Mouse (Mus musculus) liver, adult 2 months (tissue): ENCODE measurements around the gene Gm20388. TPM values are rescaled to one million over a fixed set of nuclear protein-coding genes. Genes with fewer than 3 reads are reported as not detected.

Experiments
- DNase-seq: peaks from one replicate; pipeline ENCODE4 v3.0.0-alpha.2; 2011; ENCODE audit warnings: low read depth, low spot score; ENCODE audit errors: extremely low read depth
- H3K27ac ChIP-seq: fragments of 200-500 bp; replicated peaks from 2 replicates; pipeline ENCODE4 v1.5.1; 2012; ENCODE audit warnings: low read depth, mild to moderate bottlenecking, control low read depth, inconsistent platforms, low read length; ENCODE audit not compliant: insufficient read depth
- H3K27me3 ChIP-seq: fragments of 200-500 bp; 2 replicates; pipeline ENCODE4 v1.6.1; 2012; ENCODE audit warnings: mild to moderate bottlenecking, moderate library complexity, low read length, inconsistent platforms; ENCODE audit not compliant: control insufficient read depth, insufficient read depth
- H3K36me3 ChIP-seq: fragments of 200-500 bp; 2 replicates; pipeline ENCODE4 v1.6.1; 2012; ENCODE audit warnings: low read length, inconsistent platforms; ENCODE audit not compliant: control insufficient read depth, insufficient read depth
- H3K4me1 ChIP-seq: fragments of 200-500 bp; 2 replicates; pipeline ENCODE4 v1.6.1; 2011; ENCODE audit warnings: low read length; ENCODE audit not compliant: control insufficient read depth, insufficient read depth
- H3K4me3 ChIP-seq: fragments of 200-500 bp; 2 replicates; pipeline ENCODE4 v1.5.1; 2011; ENCODE audit warnings: low read depth, mild to moderate bottlenecking, control low read depth, low read length, moderate library complexity; ENCODE audit not compliant: insufficient read depth
- H3K79me2 ChIP-seq: fragments of 200-500 bp; 2 replicates; pipeline ENCODE4 v1.6.1; 2012; ENCODE audit warnings: inconsistent platforms, mild to moderate bottlenecking, low read length, moderate library complexity; ENCODE audit not compliant: control insufficient read depth, insufficient read depth
- H3K9ac ChIP-seq: fragments of 200-500 bp; 2 replicates; pipeline ENCODE4 v1.6.1; 2012; ENCODE audit warnings: low read depth, mild to moderate bottlenecking, control low read depth, inconsistent platforms, low read length
- CTCF ChIP-seq: fragments of 200-500 bp; IDR thresholded peaks from 2 replicates; pipeline ENCODE4 v1.5.1; 2011; ENCODE audit warnings: low read depth, low read length, control low read depth
- POLR2A ChIP-seq: fragments of 200-500 bp; IDR thresholded peaks from 2 replicates; pipeline ENCODE4 v1.6.1; 2011; ENCODE audit warnings: low read length, control low read depth; ENCODE audit not compliant: insufficient read depth; ENCODE audit errors: extremely low read depth
- WGBS: fragments of 180-500 bp; shearing (Covaris S2); methylation state at CpG from one replicate; pipeline ENCODE4 v1.1.7; 2018; 5-methylcytosine and 5-hydroxymethylcytosine counted together
- polyA plus RNA-seq: library from polyadenylated mRNA; depleted of rRNA; stranded (reverse); fragments of >200 nt; gene quantifications from 2 replicates; pipeline ENCODE4 v1.2.3, GENCODE M21; 2012
- total RNA-seq: library from RNA; depleted of rRNA; stranded (reverse); fragments of >200 nt; gene quantifications from 2 replicates; pipeline ENCODE4 v1.2.3, GENCODE M21; 2014

The Gm20388 gene
- total and polyA plus RNA-seq, 2 experiments = 6.4 to 19.9 TPM

DNA sequence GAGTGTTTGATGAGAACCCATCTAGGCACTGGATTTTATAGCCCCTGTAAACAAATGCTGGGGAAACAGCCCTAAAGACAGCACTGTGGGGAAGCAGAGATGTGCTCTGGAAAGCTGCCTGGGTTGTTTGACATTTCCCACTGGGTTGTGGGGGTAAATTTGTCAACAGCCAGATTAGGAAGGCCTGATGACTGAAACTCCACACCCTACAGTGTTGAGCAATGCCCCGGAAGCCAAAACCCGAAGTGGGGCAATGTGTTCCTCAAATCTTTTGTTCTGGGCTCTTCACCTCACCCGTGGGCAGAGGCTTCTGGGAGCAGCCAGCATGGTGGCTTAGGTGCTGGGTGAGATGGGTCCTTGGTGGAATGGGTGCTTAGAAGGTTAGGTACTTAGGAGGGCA lies 198.5 kb downstream of the Gm20388 start:
- no peaks in the 10 kb centered on the region for H3K27me3 ChIP-seq
- no peak for TF ChIP-seq POLR2A
- TF ChIP-seq CTCF = no peak
- DNase-seq = peak; percentile 43

DNA sequence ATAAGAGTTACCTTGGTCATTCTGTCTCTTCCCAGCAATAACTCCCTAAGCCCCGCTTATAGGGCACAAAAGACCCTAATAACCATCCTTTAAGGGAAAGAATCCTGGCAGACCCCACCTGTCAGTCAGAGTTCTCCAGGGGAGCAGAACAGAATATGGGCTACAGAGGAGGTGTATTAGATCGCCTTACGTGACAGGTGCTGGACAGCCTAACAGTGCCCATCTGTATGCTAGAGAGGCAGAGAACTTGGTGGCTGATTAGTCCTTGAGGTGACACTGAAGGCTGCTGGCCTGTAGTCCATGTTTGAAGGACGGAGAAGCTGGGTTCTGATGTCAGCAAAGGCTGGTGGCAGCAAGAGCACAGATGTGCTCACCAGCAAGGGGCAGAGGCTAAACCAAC lies 200.3 kb downstream of the Gm20388 start:
- 92% methylated on average over 4 of the region's 4 CpGs for WGBS
- H3K27ac ChIP-seq = no peak overlapping the region
- no peaks in the 10 kb centered on the region for H3K36me3 ChIP-seq
- peaks cover 9% of the 10 kb centered on the region for H3K4me1 ChIP-seq
- no peaks in the 10 kb centered on the region for H3K27me3 ChIP-seq
- no peaks in the 10 kb centered on the region for H3K79me2 ChIP-seq
- TF ChIP-seq POLR2A = no peak
- TF ChIP-seq CTCF = no peak
- H3K4me3 ChIP-seq = no peak overlapping the region
- H3K9ac ChIP-seq = no peak overlapping the region
- DNase-seq = no peak

More for the DNA sequence above, 198.5 kb downstream of the Gm20388 start:
- H3K9ac ChIP-seq = no peak overlapping the region
- H3K4me1 ChIP-seq = peaks cover 6% of the 10 kb centered on the region
- H3K4me3 ChIP-seq = no peak overlapping the region
- no peaks in the 10 kb centered on the region for H3K79me2 ChIP-seq
- WGBS = 21% methylated on average over 3 of the region's 3 CpGs
- peak overlapping the region; percentile 28; the same call in 1 of the 2 replicates for H3K27ac ChIP-seq
- no peaks in the 10 kb centered on the region for H3K36me3 ChIP-seq

DNA sequence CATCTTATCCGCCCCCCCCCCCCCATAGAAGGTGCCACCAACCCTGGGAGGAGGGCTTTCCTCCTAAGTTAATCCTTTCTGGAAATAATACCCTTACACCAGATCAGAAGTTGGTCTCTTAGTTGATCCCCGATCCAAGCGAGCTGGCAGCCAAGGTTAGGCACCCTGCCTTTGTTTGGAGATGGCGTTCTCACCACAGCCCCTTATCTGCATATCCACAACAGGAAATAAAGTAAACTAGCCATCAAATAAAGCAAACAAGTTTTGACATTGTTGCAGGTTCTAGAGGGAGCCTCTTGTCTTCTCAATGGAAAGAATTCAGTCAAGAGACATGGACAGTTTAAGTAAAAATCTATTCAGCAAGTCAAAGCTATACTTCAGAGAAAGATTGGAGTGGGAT lies 200.7 kb downstream of the Gm20388 start:
- WGBS = 80% methylated on average over 4 of the region's 4 CpGs
- no peaks in the 10 kb centered on the region for H3K27me3 ChIP-seq
- peaks cover 9% of the 10 kb centered on the region for H3K4me1 ChIP-seq
- no peak overlapping the region for H3K4me3 ChIP-seq
- no peak for DNase-seq
- no peaks in the 10 kb centered on the region for H3K79me2 ChIP-seq
- H3K9ac ChIP-seq = no peak overlapping the region
- TF ChIP-seq POLR2A = no peak
- TF ChIP-seq CTCF = no peak
- H3K27ac ChIP-seq = no peak overlapping the region
- H3K36me3 ChIP-seq = no peaks in the 10 kb centered on the region

- peaks cover 9% of the 10 kb centered on the region for H3K4me1 ChIP-seq
- H3K36me3 ChIP-seq = no peaks in the 10 kb centered on the region
- peak overlapping the region; percentile 94 for H3K27ac ChIP-seq
- DNase-seq = peak; percentile 49
- no peaks in the 10 kb centered on the region for H3K79me2 ChIP-seq
- no peak overlapping the region for H3K9ac ChIP-seq
- TF ChIP-seq POLR2A = no peak
- no peak for TF ChIP-seq CTCF
- no peaks in the 10 kb centered on the region for H3K27me3 ChIP-seq
- WGBS = 73% methylated on average over 5 of the region's 5 CpGs
- no peak overlapping the region for H3K4me3 ChIP-seq
Measured at GRCm38 (mm10) chr8:120112535-120112934, 201.9 kb downstream of the Gm20388 start.

- no peaks in the 10 kb centered on the region for H3K79me2 ChIP-seq
- no peaks in the 10 kb centered on the region for H3K36me3 ChIP-seq
- H3K27me3 ChIP-seq = no peaks in the 10 kb centered on the region
- H3K4me3 ChIP-seq = peak overlapping the region; percentile 67
- 4% methylated on average over 10 of the region's 10 CpGs for WGBS
- H3K27ac ChIP-seq = peak overlapping the region; percentile 94
- peaks cover 9% of the 10 kb centered on the region for H3K4me1 ChIP-seq
- DNase-seq = peak; percentile 78
- H3K9ac ChIP-seq = peak overlapping the region; percentile 82
- no peak for TF ChIP-seq CTCF
- TF ChIP-seq POLR2A = no peak
Measured at GRCm38 (mm10) chr8:120113306-120113705, 202.7 kb downstream of the Gm20388 start.

- Histone ChIP-seq H3K4me1 (peaks cover 9% of the 10 kb centered on the region), H3K36me3 (no peaks in the 10 kb centered on the region), H3K9ac (peak within 1 kb of the TSS; percentile 82), H3K27ac (peak within 1 kb of the TSS; percentile 94), H3K4me3 (peak within 1 kb of the TSS; percentile 70), H3K27me3 (no peaks in the 10 kb centered on the region), H3K79me2 (no peaks in the 10 kb centered on the region)
- 0% methylated on average over 47 of the region's 61 CpGs for WGBS
- peak; percentile 96 for DNase-seq
- TF ChIP-seq CTCF (no peak), POLR2A (peak; percentile 82)
Measured at GRCm38 (mm10) chr8:120113758-120114255, 203.2 kb downstream of the Gm20388 start, which contains the start of gene 6430548M08Rik. Gene 6430548M08Rik, plus strand, starts transcription at chr8:120114152.
